Mouse (Mus musculus): ENCODE results near the gene 2310034G01Rik. TPM values are rescaled to one million over a fixed set of nuclear protein-coding genes. Genes with fewer than 3 reads are reported as not detected.

Gene 2310034G01Rik
- polyA plus RNA-seq, 1 experiment from 2014 or later: 1.7 TPM

DNA sequence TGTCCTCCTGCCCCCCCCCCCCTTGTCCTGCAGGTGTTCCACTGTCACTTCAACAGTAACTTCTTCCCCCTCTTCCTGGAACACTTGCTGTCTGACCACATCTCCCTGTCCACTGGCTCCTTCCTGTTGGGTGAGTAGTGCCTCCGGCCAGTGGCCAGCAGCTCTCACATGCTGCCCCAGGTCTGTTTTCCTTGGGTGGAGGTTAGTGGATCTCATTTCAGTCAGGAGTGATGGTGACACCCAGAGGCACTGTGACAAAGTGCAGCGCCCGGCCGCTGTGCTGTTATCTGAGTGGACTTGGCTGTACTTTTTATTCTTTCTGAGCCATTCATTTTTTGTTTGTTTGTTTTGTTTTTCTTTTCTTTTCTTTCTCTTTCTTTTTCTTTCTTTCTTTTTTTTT is 19.1 kb upstream of the 2310034G01Rik start:
- H3K9me3 ChIP-seq (ENCODE audit: control insufficient read depth, low read length): no peaks in the 10 kb centered on the region
- H3K27ac ChIP-seq (ENCODE audit: low read depth, low read length): no peak overlapping the region
- no peak overlapping the region for H3K4me2 ChIP-seq (replicated peaks; ENCODE audit: low read depth, low read length)
- no peaks in the 10 kb centered on the region for H3K27me3 ChIP-seq (ENCODE audit: control insufficient read depth, insufficient read depth, low read length)
- DNase-seq (ENCODE audit: low spot score) (peak; percentile 53), ATAC-seq (ENCODE audit: low FRiP score) (no peak)
- H3K9ac ChIP-seq (ENCODE audit: low read depth, low read length): no peak overlapping the region
- 35% methylated on average over 4 of the region's 4 CpGs for WGBS
- H3K4me3 ChIP-seq (ENCODE audit: low read depth, low read length): no peak overlapping the region
- H3K4me1 ChIP-seq (replicated peaks; ENCODE audit: control insufficient read depth, insufficient read depth, low read length): no peaks in the 10 kb centered on the region
- no peaks in the 10 kb centered on the region for H3K36me3 ChIP-seq (ENCODE audit: control insufficient read depth, insufficient read depth, low read length)

DNA sequence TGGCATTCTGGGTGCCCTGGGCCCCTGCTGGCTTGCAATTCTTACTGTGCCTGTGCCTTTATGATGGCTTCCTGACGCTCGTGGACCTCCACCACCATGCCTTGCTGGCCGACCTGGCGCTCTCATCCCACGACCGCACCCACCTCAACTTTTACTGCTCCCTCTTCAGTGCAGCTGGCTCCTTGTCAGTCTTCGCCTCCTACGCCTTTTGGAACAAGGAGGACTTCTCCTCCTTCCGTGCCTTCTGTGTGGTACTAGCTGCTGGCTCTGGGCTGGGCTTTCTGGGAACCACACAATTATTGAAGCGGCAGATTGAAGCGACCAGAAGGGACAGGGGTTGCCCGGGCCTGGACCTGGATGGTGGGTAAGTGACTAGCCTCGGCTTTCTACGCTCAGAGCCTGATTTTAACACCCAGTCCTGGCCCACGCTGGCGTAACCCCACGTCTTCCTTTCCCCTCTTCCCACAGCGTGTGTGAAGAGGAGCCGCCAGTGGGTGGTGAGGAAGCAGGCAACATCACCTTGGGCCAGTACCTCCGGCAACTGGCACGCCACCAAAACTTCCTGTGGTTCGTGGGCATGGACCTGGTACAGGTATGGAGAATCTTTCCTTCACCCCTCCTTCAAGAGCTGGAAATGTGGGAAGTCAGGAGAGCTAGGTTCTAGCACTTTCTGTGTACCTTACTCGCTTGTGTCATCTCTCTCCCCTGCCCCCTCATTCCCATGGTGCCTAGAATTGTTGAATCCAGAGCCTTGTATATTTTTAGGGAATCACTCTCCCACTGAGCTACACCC is 17.9 kb upstream of the 2310034G01Rik start:
- no peaks in the 10 kb centered on the region for H3K27me3 ChIP-seq (ENCODE audit: control insufficient read depth, insufficient read depth, low read length)
- H3K36me3 ChIP-seq (ENCODE audit: control insufficient read depth, insufficient read depth, low read length): no peaks in the 10 kb centered on the region
- H3K4me2 ChIP-seq (replicated peaks; ENCODE audit: low read depth, low read length): no peak overlapping the region
- H3K27ac ChIP-seq (ENCODE audit: low read depth, low read length): no peak overlapping the region
- ATAC-seq (ENCODE audit: low FRiP score) (no peak), DNase-seq (ENCODE audit: low spot score) (no peak)
- WGBS: 90% methylated on average over 23 of the region's 23 CpGs
- no peaks in the 10 kb centered on the region for H3K9me3 ChIP-seq (ENCODE audit: control insufficient read depth, low read length)
- H3K4me1 ChIP-seq (replicated peaks; ENCODE audit: control insufficient read depth, insufficient read depth, low read length): no peaks in the 10 kb centered on the region
- no peak overlapping the region for H3K4me3 ChIP-seq (ENCODE audit: low read depth, low read length)
- H3K9ac ChIP-seq (ENCODE audit: low read depth, low read length): no peak overlapping the region

DNA sequence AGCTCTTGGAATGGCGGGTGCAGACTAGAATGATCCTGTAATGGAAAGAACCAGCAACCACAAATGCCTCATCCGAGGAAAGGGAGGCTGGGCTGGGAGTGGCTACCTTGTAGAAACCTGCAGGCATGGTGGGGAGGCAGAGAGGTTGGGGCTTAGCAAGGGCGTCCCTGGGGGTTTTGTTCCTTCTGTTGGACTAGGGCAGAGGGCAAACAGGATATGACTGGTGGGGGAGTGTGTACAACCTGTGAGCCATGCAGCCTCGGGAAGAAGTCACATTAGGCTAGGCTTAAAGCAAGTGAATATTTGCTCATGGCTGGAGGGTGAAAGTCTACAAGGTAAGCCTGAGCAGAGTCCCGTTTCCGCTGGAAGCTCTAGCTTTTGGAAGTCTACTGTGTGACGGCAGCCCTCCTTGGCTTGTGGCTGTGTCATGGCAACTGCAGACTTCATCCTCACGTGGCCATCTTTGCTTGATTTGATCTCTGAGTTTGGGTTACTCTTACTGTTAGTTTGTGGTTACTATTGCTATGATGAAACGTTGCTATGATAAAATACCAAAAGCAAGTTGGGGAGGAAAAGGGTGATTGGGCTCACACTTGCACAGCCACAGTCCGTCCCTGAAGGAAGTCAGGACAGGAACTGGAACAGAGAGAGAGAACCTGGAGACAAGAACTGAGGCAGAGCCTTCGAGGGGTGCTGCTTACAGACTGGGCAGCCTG is 13.3 kb upstream of the 2310034G01Rik start:
- H3K4me1 ChIP-seq (replicated peaks; ENCODE audit: control insufficient read depth, insufficient read depth, low read length): no peaks in the 10 kb centered on the region
- whole genome bisulfite sequencing: 88% methylated on average over 11 of the region's 11 CpGs
- no peaks in the 10 kb centered on the region for H3K36me3 ChIP-seq (ENCODE audit: control insufficient read depth, insufficient read depth, low read length)
- ATAC-seq (ENCODE audit: low FRiP score) (no peak), DNase-seq (ENCODE audit: low spot score) (no peak)
- H3K27me3 ChIP-seq (ENCODE audit: control insufficient read depth, insufficient read depth, low read length): no peaks in the 10 kb centered on the region; the same call in 1 of the 2 replicates
- no peak overlapping the region for H3K27ac ChIP-seq (ENCODE audit: low read depth, low read length)
- H3K4me3 ChIP-seq (ENCODE audit: low read depth, low read length): no peak overlapping the region
- no peak overlapping the region for H3K4me2 ChIP-seq (replicated peaks; ENCODE audit: low read depth, low read length)
- no peaks in the 10 kb centered on the region for H3K9me3 ChIP-seq (ENCODE audit: control insufficient read depth, low read length)
- H3K9ac ChIP-seq (ENCODE audit: low read depth, low read length): no peak overlapping the region

- no peaks in the 10 kb centered on the region for H3K4me1 ChIP-seq (replicated peaks; ENCODE audit: control insufficient read depth, insufficient read depth, low read length)
- WGBS: 87% methylated on average over 8 of the region's 8 CpGs
- no peaks in the 10 kb centered on the region for H3K9me3 ChIP-seq (ENCODE audit: control insufficient read depth, low read length)
- H3K27ac ChIP-seq (ENCODE audit: low read depth, low read length): no peak overlapping the region
- H3K4me3 ChIP-seq (ENCODE audit: low read depth, low read length): no peak overlapping the region
- no peak overlapping the region for H3K4me2 ChIP-seq (replicated peaks; ENCODE audit: low read depth, low read length)
- peaks cover 12% of the 10 kb centered on the region; the same call in 1 of the 2 replicates for H3K27me3 ChIP-seq (ENCODE audit: control insufficient read depth, insufficient read depth, low read length)
- ATAC-seq (ENCODE audit: low FRiP score) (no peak), DNase-seq (ENCODE audit: low spot score) (no peak)
- H3K9ac ChIP-seq (ENCODE audit: low read depth, low read length): no peak overlapping the region
- no peaks in the 10 kb centered on the region for H3K36me3 ChIP-seq (ENCODE audit: control insufficient read depth, insufficient read depth, low read length)
Measured at GRCm38 (mm10) chr19:46362104-46362503, 12.0 kb upstream of the 2310034G01Rik start.

DNA sequence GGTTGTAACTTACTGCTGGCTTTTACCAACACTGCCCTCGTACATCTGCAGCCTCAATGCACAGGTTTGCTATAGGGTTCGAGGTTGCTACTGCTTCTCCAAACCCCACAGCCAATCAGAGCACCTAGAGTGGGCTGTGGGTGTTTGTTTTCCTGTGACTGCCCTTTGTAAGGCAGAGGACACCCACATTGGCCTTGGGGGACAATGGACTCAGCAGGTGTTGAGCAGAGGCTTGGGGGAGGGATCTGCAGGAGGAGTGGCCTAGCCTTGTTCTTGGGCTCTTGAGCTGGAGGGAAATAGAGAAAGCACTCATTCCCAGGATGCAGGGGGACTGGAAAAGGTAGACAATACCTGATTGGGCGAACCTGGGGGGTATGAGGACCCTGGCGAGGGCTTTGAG is 8.3 kb upstream of the 2310034G01Rik start:
- Histone ChIP-seq H3K9me3 (ENCODE audit: control insufficient read depth, low read length) (no peaks in the 10 kb centered on the region), H3K27me3 (ENCODE audit: control insufficient read depth, insufficient read depth, low read length) (peaks cover 14% of the 10 kb centered on the region; the same call in 1 of the 2 replicates), H3K9ac (ENCODE audit: low read depth, low read length) (no peak overlapping the region), H3K27ac (ENCODE audit: low read depth, low read length) (no peak overlapping the region), H3K4me1 (replicated peaks; ENCODE audit: control insufficient read depth, insufficient read depth, low read length) (no peaks in the 10 kb centered on the region), H3K4me3 (ENCODE audit: low read depth, low read length) (no peak overlapping the region), H3K4me2 (replicated peaks; ENCODE audit: low read depth, low read length) (no peak overlapping the region), H3K36me3 (ENCODE audit: control insufficient read depth, insufficient read depth, low read length) (no peaks in the 10 kb centered on the region)
- no peak for ATAC-seq (ENCODE audit: low FRiP score)
- WGBS: 50% methylated on average over 4 of the region's 4 CpGs
- no peak for DNase-seq (ENCODE audit: low spot score)

- WGBS: 20% methylated on average over 25 of the region's 25 CpGs
- H3K4me3 ChIP-seq (ENCODE audit: low read depth, low read length): peak overlapping the region; percentile 36; the same call in 1 of the 2 replicates
- no peaks in the 10 kb centered on the region for H3K36me3 ChIP-seq (ENCODE audit: control insufficient read depth, insufficient read depth, low read length)
- peak overlapping the region; percentile 52 for H3K4me2 ChIP-seq (replicated peaks; ENCODE audit: low read depth, low read length)
- peak; percentile 21 for DNase-seq (ENCODE audit: low spot score)
- H3K9ac ChIP-seq (ENCODE audit: low read depth, low read length): no peak overlapping the region; the same call in 1 of the 2 replicates
- H3K27me3 ChIP-seq (ENCODE audit: control insufficient read depth, insufficient read depth, low read length): peaks cover 14% of the 10 kb centered on the region; the same call in 1 of the 2 replicates
- no peaks in the 10 kb centered on the region for H3K4me1 ChIP-seq (replicated peaks; ENCODE audit: control insufficient read depth, insufficient read depth, low read length)
- no peak overlapping the region for H3K27ac ChIP-seq (ENCODE audit: low read depth, low read length)
- ATAC-seq (ENCODE audit: low FRiP score): no peak
- no peaks in the 10 kb centered on the region for H3K9me3 ChIP-seq (ENCODE audit: control insufficient read depth, low read length)
Measured at GRCm38 (mm10) chr19:46357344-46358280, 7.5 kb upstream of the 2310034G01Rik start.

GRCm38 (mm10) chr19:46356701-46357138 is 6.6 kb upstream of the 2310034G01Rik start:
- peak; percentile 73 for ATAC-seq (ENCODE audit: low FRiP score)
- 0% methylated on average over 29 of the region's 29 CpGs for WGBS

GRCm38 (mm10) chr19:46349550-46349949 is 552 bp downstream of the 2310034G01Rik start:
- no peaks in the 10 kb centered on the region for H3K36me3 ChIP-seq (ENCODE audit: control insufficient read depth, insufficient read depth, low read length)
- H3K27ac ChIP-seq (ENCODE audit: low read depth, low read length): no peak overlapping the region
- peaks cover 12% of the 10 kb centered on the region for H3K27me3 ChIP-seq (ENCODE audit: control insufficient read depth, insufficient read depth, low read length)
- 33% methylated on average over 6 of the region's 6 CpGs for WGBS
- no peak for DNase-seq (ENCODE audit: low spot score)
- H3K9ac ChIP-seq (ENCODE audit: low read depth, low read length): no peak overlapping the region
- peak overlapping the region; percentile 96 for H3K4me2 ChIP-seq (replicated peaks; ENCODE audit: low read depth, low read length)
- H3K4me1 ChIP-seq (replicated peaks; ENCODE audit: control insufficient read depth, insufficient read depth, low read length): no peaks in the 10 kb centered on the region
- H3K9me3 ChIP-seq (ENCODE audit: control insufficient read depth, low read length): no peaks in the 10 kb centered on the region
- peak overlapping the region; percentile 50 for H3K4me3 ChIP-seq (ENCODE audit: low read depth, low read length)
- ATAC-seq (ENCODE audit: low FRiP score): peak; percentile 30; the same call in 1 of the 2 replicates

More at GRCm38 (mm10) chr19:46356701-46357138, 6.6 kb upstream of the 2310034G01Rik start:
- Histone ChIP-seq H3K4me2 (replicated peaks; ENCODE audit: low read depth, low read length) (peak overlapping the region; percentile 52), H3K27me3 (ENCODE audit: control insufficient read depth, insufficient read depth, low read length) (peaks cover 14% of the 10 kb centered on the region; the same call in 1 of the 2 replicates), H3K4me1 (replicated peaks; ENCODE audit: control insufficient read depth, insufficient read depth, low read length) (no peaks in the 10 kb centered on the region), H3K4me3 (ENCODE audit: low read depth, low read length) (peak overlapping the region; percentile 36), H3K9me3 (ENCODE audit: control insufficient read depth, low read length) (no peaks in the 10 kb centered on the region), H3K36me3 (ENCODE audit: control insufficient read depth, insufficient read depth, low read length) (no peaks in the 10 kb centered on the region), H3K9ac (ENCODE audit: low read depth, low read length) (peak overlapping the region; percentile 42; the same call in 1 of the 2 replicates), H3K27ac (ENCODE audit: low read depth, low read length) (no peak overlapping the region)
- DNase-seq (ENCODE audit: low spot score): peak; percentile 88
